Mouse (Mus musculus) brain, embryonic 14.5 days (tissue): ENCODE results near the gene Abcb6.

Source experiments
- CTCF ChIP-seq: fragments of 200-500 bp; IDR thresholded peaks from 2 replicates; pipeline ENCODE4 v1.5.1; 2012; ENCODE audit warnings: inconsistent platforms, mild to moderate bottlenecking, moderate library complexity, borderline replicate concordance; ENCODE audit not compliant: insufficient read depth, insufficient read length; ENCODE audit errors: extremely low read depth
- POLR2A ChIP-seq: fragments of 200-500 bp; IDR thresholded peaks from 2 replicates; pipeline ENCODE4 v1.6.1; 2012; ENCODE audit warnings: mild to moderate bottlenecking, inconsistent platforms, borderline replicate concordance; ENCODE audit not compliant: poor library complexity, insufficient read depth, insufficient read length, severe bottlenecking; ENCODE audit errors: extremely low read depth

DNA sequence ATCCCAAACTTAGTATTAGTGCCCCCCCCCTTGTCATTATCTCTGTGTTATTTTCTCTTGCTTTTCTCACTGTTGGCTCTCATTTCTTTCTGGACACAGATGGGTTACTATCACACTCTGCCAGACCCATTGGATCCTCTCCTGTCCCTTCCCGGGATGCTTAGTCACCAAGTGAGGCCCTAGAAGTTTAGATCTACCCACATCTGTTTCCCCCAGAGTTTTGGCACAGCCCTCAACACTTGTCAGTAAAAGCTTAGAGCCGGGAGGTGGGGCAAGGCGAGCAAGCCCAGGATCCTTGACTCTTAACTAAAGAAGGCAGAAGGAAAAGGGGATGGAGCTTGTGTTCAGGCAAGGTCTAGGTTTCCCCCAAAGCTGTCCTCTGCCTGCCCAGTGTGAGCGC is 49.0 kb upstream of the Abcb6 start:
- TF ChIP-seq POLR2A (no peak), CTCF (no peak)
